Mouse (Mus musculus) lung, postnatal 10 days (tissue): Measurements from ENCODE around the gene Elavl3.

Experiments
- DNase-seq: peaks from one replicate; pipeline ENCODE4 v3.0.0; 2021

Elavl3 gene

DNA sequence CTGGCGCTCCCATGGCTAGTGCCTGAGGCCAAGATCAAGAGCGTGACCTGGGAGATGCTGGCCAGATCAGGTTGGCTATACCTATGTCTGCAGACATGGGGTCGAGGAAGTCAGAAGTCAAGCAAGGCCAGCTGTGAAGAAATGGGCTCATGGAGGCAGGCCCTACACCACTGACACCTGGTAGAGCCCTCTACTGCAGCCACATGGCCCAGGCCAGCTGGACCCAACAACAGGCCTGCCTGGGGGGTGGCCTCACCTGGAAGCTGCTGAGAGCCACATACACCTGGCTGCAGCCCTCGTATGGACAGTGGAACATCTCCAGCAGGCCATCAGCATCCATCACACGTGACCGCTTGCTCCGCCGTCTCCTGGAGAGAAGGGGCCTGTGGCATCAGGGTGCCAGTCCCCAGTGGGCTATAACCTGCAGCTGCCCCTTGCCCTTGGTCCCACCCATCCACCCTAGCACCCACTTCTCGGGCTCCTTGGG, 5.3 kb upstream of the Elavl3 start:
- DNase-seq = no peak

DNA sequence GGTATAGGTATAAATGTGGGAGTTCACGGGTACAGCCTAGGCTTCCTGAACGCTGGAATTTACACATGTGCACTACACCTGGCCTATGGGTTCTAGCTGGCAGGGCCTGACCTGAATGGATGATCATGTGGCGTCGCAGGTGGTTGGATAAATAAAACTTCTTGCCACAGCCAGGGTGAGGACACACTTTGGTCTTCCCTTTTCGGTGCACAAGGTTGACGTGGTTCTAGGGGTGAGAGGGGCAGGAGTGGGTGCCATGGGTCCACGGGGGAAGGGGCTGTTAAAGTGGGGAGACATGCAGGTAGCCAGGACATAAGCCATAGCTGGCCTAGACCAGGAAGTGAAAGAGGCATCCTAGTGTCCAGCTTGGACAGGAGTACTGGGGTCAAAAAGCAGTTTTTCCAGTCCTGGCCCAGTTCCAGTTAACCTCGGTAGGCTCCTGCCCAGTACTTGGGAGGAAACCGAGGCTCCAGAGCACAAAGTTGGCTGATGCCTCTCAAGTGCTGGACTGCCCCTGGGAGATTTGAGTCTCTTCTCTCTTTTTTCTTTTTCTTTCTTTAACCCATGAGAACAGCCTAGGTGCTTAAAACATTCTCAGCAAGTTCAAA, 4.6 kb upstream of the Elavl3 start:
- DNase-seq = no peak

DNA sequence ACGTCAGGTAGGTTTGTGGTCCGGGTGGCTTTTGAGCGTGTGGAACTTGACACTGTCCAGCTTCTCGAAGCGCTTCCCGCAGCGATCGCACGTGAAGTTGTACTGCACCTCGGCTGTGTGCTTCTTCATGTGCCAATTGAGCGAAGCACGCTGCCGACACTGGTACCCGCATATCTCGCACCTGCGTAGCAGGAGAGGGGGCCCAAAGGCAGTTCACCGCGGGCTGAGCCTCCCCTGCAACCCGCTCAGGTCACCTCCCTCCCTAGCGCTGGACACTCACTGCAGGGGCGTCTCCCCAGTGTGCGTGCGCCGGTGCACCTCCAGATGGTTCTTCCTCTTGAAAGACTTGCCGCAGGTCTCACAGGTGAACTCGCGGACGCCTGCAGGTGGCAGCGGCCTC, 3.9 kb upstream of the Elavl3 start:
- DNase-seq = no peak

DNA sequence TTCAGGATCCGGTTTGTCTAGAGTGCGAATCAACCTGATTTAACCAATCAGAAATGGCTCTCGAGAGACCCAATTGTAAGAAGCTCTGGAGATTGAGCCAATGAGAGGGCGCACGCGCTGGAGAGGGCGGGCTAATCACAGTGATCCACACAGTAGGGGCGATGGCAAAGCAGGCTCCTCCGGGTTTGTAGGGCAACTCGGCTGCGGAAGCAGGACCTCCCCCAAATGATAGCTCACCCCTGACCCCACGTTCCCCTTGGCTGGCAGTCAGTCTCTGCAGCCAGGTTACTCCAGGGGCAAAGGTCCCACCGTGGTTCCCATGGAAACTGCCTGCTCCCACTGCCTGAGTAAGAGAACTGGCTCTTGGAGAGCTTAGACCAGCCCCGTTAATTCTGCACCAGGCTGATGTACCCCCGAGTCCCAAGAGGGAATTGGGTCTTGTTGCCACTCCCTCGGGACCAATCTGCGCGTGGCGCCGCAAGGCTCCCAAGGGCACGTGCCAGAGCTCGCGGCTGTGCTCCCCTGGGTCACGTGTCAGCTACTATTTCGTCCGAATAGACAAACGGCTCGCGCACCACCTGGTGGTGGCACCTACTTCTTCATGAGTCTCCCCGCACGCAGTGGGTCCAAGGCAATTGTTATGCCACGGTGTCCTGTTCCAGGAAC, 2.7 kb upstream of the Elavl3 start:
- DNase-seq = peak; percentile 79

DNA sequence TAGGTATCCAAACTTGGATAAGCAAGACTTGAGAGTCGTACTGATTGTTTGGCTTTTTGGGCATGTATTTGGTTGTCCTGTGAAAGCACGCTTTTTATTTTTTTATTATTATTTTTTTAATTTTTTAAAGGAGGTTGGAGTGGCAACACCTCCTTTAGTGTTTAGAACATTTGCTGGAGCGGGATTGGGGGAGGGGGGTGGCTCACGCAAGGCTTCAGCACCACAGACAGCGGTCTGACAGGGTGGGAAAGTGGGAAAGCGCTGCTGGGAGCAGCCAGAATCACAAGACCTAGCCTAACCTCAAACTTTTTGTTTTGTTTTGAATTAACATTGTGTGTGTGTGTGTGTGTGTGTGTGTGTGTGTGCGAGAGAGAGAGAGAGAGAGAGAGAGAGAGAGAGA, 1.8 kb upstream of the Elavl3 start:
- DNase-seq = no peak

DNA sequence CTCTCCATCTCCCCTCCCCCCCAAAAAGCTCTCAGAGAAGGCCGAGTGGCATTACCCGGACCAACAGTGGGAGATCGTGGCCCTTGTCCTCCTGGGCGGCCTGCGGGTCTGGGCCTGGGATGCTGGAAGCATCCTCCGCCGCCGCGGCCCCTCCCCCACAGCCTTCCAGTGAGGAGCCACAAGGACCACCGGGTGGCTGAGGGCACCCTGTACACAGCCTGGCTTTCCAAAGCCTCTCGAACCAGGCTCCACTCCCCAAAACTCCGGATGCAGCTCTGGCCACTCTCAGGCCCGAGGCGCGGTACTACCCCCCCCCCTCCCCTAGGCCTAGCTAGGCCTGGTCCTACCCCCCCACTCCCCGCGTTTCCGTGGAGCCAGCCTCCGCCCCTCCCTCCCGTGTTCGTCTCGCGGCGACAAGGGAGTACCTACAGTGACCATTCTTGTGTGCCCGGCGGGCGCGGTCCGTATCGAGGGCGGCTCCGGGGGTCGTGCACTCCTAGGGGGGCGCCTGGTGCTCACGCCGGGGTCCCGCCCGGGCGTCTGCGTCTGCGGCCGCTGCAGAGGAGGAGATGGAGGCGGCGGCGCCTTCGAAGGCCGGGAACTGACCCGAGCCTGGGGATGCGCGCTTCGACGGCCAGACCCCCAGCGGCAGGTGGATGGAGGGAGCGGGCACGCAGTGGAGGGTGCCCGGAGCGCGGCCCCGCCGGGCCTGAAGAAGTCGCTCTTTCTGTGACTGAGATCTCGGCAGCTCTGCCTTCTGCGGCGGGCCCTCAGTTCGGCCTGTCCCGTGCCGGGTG, 464 bp downstream of the Elavl3 start:
- DNase-seq = no peak

DNA sequence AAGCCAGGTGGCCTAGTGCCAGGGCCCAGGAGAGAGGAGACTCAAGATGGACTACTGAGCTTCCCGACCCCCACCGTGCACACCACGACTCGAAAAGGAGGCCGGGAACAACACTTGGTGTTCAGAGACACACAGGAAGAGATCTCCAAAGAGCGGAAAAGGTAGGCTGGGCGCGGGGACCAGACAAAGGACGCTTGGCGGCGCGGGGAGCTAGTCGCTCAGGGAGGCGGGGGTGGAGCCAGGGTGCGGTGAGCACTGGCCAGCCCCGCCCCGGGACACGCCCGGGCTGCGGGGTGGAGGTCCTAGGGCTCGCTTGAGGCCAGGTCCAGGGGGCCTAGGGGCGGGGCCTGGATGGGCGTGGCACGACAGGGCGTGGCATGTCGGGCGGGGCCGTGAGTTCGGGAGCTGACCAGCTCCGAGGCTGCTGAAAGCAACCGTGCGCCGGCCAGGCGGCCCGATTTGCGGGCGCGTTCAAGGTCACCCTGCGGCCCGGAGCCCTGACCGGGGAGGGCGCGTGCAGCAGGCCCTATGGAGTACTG, 1.4 kb downstream of the Elavl3 start:
- DNase-seq = peak; percentile 53

DNA sequence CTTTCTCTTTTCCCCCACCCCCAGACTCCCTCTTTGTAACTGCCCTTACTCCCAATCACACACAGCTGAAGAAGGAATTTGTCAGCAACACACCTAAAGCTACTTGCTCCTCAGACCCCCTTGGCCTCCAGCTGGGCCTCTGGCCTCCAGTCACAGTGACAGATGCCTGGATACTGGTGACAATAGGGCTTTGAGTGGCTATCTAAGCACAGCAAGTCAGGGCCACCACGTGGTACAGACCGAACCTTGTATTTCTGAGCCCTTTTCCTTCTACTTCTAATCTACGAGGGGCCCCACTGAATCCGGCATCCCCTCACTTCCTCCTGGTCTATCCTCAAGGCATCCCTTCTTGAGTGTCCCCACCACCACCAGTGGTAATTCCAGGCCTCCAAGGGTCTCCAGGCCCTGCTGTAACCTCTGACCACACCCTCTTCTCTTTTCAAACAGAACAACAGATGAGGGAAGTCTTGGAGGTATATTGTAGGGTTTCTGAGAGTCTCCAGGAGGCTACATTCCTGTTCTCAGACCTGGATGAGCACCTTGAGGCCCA, 2.0 kb downstream of the Elavl3 start:
- DNase-seq = no peak

DNA sequence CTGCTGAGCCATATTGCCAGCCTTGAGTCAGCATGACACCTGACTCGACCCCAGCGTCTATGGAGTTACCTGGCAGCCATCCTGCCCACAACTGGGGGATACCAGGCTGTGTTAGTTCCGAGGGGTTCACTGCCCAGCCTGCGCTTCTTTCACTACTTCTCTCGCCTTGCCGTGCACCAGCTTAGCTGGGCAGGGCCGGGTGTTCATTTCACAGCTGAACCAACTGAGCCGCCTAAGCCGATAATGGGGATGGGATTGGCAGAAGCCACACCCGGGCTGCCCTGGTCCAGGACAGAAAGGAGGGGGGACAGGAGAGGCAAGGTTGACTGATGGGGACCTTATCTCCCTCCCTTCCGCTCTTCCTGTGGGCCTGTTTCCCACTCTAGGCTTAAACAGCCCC, 2.5 kb downstream of the Elavl3 start:
- no peak for DNase-seq

DNA sequence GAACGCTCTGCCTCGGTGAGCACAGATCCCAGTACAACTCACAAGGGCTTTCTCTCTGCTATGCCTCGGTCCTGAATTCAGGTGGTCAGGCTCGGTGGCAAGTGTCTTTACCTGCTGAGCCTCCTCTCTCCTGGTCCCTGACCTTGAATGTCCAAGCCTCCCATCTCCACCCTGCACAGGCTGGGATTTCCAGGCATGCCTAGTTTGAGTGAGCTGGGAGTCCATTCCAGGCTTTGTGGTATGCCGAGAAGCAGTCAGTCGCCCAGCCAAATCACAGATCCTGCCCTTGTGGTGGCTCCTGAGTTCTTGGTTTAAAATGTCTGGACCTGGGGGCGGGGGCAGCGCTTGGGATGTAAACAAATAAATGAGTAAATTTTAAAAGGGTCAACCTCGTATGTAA, 4.5 kb downstream of the Elavl3 start:
- no peak for DNase-seq

DNA sequence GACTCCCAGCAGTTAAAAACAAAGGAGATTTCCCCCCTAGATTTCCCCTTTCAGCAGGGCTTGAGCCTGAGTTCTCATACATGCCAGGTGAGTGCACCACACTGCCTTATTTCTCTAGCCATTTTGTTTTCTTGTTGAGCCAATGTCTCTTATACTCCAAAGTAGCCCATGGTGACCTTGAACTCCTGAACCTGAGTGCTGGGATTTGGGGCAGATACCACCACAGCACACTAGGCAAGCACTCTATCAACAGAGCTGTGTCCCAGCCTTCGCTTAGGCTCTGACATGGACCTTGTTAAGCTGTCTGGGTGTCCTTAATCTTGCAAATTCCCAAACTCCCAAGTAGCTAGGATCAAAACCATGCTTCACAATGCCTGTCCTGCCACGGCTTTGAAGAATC, 10.0 kb downstream of the Elavl3 start:
- DNase-seq = no peak

DNA sequence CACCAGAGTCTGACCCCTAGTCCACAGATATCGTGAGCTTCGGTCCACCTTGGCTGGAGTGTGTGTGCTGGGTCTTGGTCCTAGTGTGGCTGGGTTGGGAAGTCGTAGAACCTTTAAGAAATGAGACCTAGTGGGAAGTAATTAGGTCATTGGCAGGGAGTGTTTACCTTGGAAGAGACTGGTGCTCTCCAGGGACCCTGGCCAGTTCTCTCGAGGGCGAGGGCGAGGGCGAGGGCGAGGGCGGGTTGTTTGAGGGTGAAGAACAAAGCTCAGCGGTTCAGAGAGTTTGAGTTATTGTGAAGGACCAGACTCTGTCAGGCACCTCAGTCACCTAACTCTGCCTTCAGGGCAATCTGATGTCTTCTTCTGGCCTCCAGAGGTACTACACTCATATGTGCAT, 14.0 kb downstream of the Elavl3 start:
- DNase-seq = no peak

DNA sequence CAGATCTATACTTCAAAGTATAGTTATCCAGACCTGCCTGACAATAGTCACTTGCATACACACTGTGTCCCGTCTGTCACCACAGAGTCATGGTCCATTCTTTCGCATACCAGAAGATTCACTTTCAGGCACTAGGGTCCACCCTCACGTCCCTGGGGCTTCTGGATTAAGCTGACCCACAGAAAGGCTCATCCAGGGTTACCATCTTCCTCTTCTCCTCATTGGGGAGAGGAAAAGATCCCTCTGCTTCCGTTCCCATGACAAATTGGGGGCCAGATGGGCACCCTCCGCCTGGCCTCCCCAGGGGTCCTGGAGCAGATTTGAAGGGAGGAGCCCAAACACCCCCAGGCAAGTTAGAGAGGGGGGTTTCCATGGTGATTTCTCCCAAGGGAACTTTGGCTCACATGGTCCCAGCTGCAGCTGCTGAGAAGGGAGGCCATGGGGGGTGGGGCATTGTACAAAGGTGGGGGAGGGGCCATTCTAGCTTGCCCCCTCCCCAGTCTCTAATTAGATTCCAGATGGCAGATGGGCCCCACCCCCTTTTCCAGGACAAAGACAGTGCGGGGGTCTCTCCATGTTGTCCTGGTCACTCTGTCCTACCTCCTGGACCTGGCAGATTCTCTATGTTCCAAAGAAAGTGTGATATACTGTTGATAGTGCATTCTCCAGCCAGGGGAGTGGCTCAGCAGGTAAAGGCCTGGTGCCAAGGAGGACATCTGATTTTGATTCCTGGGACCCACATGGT, 16.4 kb downstream of the Elavl3 start:
- DNase-seq = no peak

DNA sequence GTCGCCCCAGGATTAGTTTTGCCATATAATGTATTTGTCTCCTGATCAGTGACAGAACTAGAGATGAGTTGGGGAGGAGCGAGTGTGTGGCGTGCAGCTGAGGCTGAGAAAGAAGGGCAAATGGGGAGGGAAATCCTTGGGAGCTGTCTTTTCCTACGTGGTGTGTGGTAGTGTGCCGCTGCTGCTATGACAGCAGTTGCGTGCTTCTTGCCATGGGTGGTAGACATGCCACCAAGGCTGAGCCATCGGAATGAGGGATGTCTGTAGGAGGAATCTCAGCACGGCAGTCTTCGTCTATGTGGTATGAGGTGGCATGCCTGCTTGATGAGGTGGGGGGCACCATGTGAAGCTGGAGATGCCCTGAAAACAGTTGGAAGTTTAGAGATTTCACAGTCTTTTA, 21.4 kb downstream of the Elavl3 start:
- DNase-seq = no peak

DNA sequence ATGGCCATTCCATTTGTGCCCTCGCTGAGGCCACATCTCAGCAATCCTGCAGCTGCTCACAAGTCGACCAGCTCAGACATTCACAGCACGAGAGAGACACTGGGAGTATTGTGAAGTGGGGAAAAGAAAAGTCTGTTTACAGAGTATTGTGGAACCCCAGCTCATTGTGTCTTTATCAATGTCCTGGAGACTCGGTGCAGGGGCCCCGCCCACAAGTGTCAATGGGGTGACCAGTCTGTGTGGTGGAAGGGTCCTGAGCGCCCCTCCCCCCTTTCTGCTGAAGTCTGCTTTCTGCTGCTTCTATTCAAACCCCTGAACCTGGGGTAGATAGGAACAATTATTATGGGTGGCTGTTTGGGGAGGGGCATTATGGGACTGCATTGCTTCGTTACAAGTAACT, 23.4 kb downstream of the Elavl3 start:
- no peak for DNase-seq

DNA sequence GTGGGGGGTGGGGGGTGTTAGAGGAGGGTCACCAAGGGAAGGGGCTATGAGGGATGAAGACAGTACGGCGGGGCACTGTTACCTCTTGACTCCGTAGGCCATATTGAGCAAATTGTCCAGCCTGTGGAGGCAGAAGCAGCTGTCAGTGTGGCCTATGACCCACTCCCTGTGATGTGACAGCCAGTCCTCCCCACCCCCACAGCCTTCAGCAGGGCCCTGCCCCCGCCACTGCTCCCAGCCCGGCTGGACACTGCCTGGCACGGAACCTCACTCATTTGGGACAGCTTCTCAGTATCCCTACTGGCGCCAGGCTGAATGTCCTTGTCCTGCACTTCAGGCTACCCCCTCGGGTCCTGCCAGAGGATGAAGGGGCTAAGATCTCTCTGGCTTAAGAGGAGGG, 27.2 kb downstream of the Elavl3 start:
- DNase-seq = peak; percentile 70

DNA sequence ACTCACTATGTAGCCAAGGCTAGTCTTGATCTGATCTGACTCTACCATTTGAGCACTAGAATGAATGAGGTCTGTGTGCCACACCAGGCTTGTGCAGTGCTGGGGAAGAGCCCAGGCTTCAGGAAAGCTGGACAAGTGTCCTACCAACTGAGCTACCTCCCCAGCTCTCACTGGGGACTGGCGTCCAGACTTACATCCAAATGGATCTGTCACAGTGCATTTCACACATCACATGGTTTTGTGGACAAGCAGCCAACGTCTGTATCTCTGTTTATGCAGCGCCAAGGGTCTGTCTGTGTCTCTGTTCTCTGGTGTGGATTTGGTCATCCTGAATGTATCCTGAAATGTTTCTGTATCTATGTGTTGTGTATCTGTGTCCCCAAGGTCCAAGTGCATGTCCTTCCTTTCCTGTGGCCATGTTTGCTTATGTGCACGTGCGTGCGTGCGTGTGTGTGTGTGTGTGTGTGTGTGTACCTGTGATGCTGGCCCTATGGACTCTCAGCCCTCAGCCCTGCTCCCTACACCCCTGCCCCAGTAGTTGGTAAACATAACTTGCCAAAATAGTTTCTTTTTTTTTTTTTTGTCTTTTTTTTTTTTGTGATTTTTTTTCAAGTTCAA, 34.5 kb downstream of the Elavl3 start:
- DNase-seq = no peak

DNA sequence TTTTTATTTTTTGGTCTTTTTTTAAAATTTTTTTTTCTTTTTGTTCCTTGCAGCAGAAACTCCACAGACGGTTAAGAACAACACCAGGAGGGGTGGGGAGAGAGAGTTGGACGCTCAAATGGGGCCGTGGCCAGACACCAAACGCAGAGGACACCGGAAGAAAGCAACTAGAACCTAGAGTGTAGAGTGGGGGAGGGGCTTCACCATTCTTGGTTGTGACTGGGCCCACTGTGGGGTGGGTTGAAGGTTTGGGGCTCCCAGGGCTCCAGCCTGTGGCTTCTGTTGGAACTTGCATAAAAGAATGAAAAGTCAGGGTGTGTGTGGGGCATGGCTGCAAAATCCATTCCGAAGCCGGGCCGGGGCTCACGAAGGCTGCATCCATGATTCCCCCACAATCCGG, 35.6 kb downstream of the Elavl3 start:
- DNase-seq = peak; percentile 21

DNA sequence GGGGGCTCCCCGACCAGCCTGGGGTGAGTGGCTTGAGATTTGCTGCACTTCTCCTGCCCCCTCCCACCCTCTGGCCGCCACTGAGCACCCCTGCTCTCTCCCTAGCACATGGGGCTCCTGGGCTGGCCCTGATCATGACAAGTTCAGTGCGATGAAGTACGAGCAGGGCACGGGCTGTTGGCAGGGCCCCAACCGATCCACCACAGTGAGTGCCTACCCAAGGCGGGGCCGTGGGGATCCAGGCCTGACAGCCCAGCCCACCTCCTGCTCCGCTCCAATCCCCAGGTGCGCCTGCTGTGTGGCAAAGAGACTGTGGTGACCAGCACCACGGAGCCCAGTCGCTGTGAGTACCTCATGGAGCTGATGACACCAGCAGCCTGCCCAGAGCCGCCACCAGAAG, 39.1 kb downstream of the Elavl3 start:
- no peak for DNase-seq

DNA sequence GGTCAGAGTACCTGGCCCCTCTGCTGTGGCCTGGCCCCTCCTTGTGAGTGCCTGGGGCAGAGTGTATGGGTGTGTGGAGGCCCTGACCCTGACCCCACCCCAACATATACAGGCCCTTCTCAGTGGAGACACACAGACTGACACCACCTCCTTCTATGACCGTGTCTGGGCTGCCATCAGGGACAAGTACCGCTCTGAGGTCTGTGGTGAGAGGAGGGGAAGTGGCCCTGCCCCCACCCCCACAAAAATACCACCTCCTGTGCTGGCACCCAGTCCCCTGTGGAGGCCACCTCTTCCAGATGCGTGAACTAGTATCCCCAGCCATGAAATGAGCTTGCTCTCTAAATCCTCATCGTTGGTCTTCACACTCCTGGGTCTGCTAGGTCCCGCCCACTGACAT, 40.8 kb downstream of the Elavl3 start:
- no peak for DNase-seq

DNA sequence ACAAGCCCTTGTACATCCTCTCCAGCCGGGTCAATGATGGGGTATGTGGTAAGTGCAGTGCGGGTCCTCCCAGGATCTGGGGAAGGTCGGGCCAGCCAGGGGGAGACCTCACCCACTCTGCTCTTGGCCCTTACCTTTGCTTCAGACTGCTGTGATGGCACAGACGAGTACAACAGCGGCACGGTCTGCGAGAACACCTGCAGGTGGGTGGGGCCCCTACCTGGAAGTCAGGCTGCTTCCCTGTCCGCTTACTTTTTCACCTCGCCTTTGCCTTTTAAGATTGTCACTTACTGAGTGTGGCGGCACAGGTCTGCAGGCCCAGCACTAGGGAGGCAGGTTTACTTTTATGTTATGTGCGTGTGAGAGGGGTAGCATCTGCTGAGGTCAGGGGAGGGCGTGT, 47.3 kb downstream of the Elavl3 start:
- DNase-seq = no peak

DNA sequence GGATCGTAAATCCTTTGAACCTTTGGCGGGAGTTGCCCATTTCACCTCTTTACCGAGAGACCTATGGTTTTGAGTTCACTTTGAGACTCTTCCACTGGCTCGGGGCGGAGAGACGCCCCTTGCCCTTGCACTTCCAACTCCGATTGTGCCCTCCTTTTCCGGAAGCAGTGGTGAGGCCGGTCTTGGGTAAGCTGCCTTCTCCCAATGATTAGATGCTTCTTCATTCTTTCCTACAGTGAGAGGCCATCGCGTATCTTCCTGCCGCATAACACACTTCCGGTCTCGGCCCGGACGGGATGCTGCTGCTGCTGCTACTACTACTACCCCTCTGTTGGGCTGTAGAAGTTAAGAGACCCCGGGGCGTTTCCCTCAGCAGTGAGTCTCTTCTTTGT, 48.7 kb downstream of the Elavl3 start:
- DNase-seq = peak; percentile 49
